Mouse (Mus musculus) midbrain, postnatal 0 days (tissue): Measurements from ENCODE around the gene Gm28539. TPM values are rescaled to one million over a fixed set of nuclear protein-coding genes. Genes with fewer than 3 reads are reported as not detected.

Source experiments
- ATAC-seq: fragments of 200-750 bp; cut with Nextera tagmentation; 2 replicates; pipeline ENCODE4 v1.8.0; 2017; ENCODE audit warnings: moderate number of reproducible peaks, mild to moderate bottlenecking, moderate TSS enrichment, moderate library complexity; ENCODE audit not compliant: low FRiP score
- DNase-seq: peaks from one replicate; pipeline ENCODE4 v3.0.0-alpha.2; 2015; ENCODE audit warnings: low spot score
- H3K27ac ChIP-seq: fragments of 300-500 bp; sonication (generic); 2 replicates; pipeline ENCODE4 v1.5.1; 2014; ENCODE audit warnings: low read depth, mild to moderate bottlenecking, low read length, mixed read lengths
- H3K27me3 ChIP-seq: fragments of 300-500 bp; sonication (generic); 2 replicates; pipeline ENCODE4 v1.6.1; 2014; ENCODE audit warnings: low read length, control low read depth, mixed read lengths; ENCODE audit not compliant: insufficient read depth
- H3K36me3 ChIP-seq: fragments of 300-500 bp; sonication (generic); 2 replicates; pipeline ENCODE4 v1.6.1; 2014; ENCODE audit warnings: low read length, control low read depth, mixed read lengths; ENCODE audit not compliant: insufficient read depth
- H3K4me1 ChIP-seq: fragments of 300-500 bp; sonication (generic); 2 replicates; pipeline ENCODE4 v1.6.1; 2014; ENCODE audit warnings: mild to moderate bottlenecking, control low read depth, antibody characterized with exemption, low read length, mixed read lengths; ENCODE audit not compliant: insufficient read depth
- H3K4me2 ChIP-seq: fragments of 300-500 bp; sonication (generic); 2 replicates; pipeline ENCODE4 v1.6.1; 2014; ENCODE audit warnings: low read depth, mild to moderate bottlenecking, low read length, mixed read lengths; ENCODE audit not compliant: poor library complexity, severe bottlenecking
- H3K4me3 ChIP-seq: fragments of 300-500 bp; sonication (generic); 2 replicates; pipeline ENCODE4 v1.5.1; 2014; ENCODE audit warnings: low read depth, mild to moderate bottlenecking, low read length, moderate library complexity
- H3K9ac ChIP-seq: fragments of 300-500 bp; sonication (generic); replicated peaks from 2 replicates; pipeline ENCODE4 v1.6.1; 2014; ENCODE audit warnings: mild to moderate bottlenecking, low read length, moderate library complexity, mixed read lengths; ENCODE audit not compliant: poor library complexity, severe bottlenecking
- H3K9me3 ChIP-seq: fragments of 300-500 bp; sonication (generic); 2 replicates; pipeline ENCODE4 v1.6.1; 2016; ENCODE audit warnings: low read length, control low read depth
- CTCF ChIP-seq: IDR thresholded peaks from 2 replicates; pipeline ENCODE4 v1.5.1; 2016; ENCODE audit warnings: antibody characterized with exemption, mild to moderate bottlenecking
- WGBS: fragments of 180-500 bp; shearing (Covaris S2); extraction: QIAGEN DNeasy Blood & Tissue Kit; methylation state at CpG from one replicate; pipeline ENCODE4 v1.1.7; 2014; 5-methylcytosine and 5-hydroxymethylcytosine counted together
- polyA plus RNA-seq: library from polyadenylated mRNA; unstranded; fragments of >200 nt; fragmentation: Nextera tagmentation; extraction: Ambion mirVana; gene quantifications from 2 replicates; pipeline ENCODE4 v1.2.1, GENCODE M21; 2015
- total RNA-seq: library from RNA; depleted of rRNA; stranded (reverse); fragments of >200 nt; gene quantifications from 2 replicates; pipeline ENCODE4 v1.2.3, GENCODE M21; 2014; rRNA removed

Gm28539 gene
- total RNA-seq (not detected in 2 replicates), polyA plus RNA-seq (0.17 and 0.27 TPM in 2 replicates)

DNA sequence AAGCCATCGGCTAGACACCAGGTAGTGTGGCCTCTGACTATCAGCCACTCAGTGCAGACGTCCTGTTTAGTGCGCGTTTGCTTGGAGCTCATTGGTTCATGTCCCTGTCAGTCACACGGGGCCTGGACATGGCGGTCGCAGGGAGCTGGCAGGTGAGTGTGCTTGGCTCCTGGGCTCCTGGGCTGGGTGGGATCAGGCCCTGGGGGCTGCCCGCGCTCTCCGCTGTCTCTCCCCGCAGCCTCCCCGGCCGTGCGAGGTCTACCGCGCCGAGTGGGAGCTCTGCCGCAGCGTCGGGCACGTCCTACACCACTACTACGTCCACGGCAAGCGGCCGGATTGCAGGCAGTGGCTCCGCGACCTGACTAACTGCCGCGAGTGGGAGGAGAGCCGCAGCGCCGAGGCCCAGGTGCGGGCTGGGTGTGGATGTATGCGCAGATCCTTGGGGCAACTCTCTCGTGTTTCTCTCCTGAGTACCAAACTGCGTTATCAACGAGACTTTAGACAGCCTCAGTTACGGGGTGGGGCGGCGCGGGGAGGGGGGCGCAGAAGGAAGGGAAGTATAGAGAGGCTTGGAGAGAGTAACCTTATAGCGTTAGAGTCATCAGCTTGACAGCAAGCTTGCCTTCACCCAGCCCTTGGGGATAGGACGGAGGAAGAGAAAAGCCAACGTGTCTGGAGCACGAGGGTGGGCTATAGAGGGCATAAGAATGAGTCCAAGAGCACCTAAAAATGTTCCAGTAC is at the start of gene Gm28539, which contains the start of gene 2510002D24Rik:
Gm28539 (plus strand) TSS at position 117 of the 741 bp plus-strand sequence.
2510002D24Rik (plus strand) TSS at position 111 of the 741 bp plus-strand sequence.
- Histone ChIP-seq H3K4me2 (peak within 1 kb of the TSS; percentile 74), H3K36me3 (peaks cover 17% of the 10 kb centered on the region), H3K4me3 (peak within 1 kb of the TSS; percentile 90), H3K4me1 (no peaks in the 10 kb centered on the region), H3K27ac (peak within 1 kb of the TSS; percentile 87), H3K9ac (peak within 1 kb of the TSS; percentile 91), H3K9me3 (no peaks in the 10 kb centered on the region), H3K27me3 (no peaks in the 10 kb centered on the region)
- peak; percentile 97 for ATAC-seq
- DNase-seq = peak; percentile 94
- no peak for TF ChIP-seq CTCF
- WGBS = 1% methylated on average over 45 of the region's 46 CpGs

DNA sequence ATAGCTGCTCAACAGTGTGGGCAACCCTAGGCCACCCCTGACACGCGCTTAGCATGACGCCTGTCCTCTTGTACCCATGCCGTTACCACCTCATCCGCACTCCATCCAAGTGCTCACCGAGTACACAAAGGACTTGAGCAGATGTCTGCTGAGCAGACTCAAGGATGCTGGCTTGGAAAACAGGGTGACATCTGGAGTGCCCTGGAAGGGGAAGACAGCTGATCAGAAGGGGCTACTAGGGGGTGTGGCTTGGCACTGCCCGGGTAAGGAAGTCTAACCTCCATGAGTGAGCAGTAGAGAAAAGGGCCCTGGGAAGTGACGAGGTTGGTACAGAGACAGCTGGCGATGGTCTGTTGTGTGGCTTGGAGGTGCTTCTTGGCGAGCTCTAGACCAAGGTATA is 49.7 kb upstream of the Gm28539 start:
- DNase-seq = no peak

DNA sequence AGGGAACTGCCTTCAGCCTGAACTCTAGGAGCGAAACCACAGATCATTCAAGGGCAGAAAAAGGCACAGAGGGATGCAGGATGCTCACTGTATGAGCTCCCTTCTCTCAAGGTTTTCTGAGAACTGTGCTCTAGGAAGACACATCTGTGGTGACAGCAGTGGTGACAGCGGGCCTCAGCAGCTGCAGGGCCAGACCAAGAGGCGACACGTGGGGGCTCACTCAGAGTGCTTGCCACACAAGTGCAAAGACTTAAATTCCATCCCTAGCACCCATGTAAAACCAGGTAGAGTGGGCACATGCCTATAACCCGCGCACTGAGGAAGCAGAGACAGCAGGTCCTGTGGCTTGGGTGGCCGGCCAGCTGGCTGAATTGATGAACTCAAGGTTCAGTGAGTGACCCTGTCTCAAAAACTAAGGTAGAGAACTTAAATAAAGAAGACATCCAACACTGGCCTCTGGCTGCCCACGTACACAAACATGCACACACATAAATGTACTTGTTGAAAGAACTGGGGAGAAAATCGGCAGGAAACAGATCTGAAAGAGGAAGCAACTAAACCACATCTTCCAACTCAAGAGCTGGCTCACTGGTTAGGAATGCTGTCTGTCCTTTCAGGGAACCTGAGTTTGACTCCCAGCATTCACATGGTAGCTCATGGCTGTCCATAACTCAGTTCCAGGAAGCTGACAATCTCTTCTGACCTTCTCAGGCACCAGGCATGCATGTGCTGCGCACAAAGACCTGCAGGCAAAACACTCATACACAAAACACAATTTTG is 47.6 kb upstream of the Gm28539 start:
- no peak for DNase-seq
- H3K9me3 ChIP-seq = no peaks in the 10 kb centered on the region
- H3K4me2 ChIP-seq = no peak overlapping the region
- H3K27me3 ChIP-seq = no peaks in the 10 kb centered on the region
- no peak for ATAC-seq
- no peak overlapping the region for H3K27ac ChIP-seq
- no peaks in the 10 kb centered on the region for H3K4me1 ChIP-seq
- H3K36me3 ChIP-seq = no peaks in the 10 kb centered on the region
- 92% methylated on average over 10 of the region's 10 CpGs for WGBS
- no peak overlapping the region for H3K9ac ChIP-seq
- no peak overlapping the region for H3K4me3 ChIP-seq
- no peak for TF ChIP-seq CTCF

More for the DNA sequence above, 49.7 kb upstream of the Gm28539 start:
- WGBS = 95% methylated on average over 10 of the region's 10 CpGs
- H3K4me2 ChIP-seq = no peak overlapping the region
- TF ChIP-seq CTCF = no peak
- H3K4me1 ChIP-seq = no peaks in the 10 kb centered on the region
- H3K9me3 ChIP-seq = no peaks in the 10 kb centered on the region
- H3K4me3 ChIP-seq = no peak overlapping the region
- H3K27ac ChIP-seq = no peak overlapping the region
- no peak for ATAC-seq
- H3K36me3 ChIP-seq = no peaks in the 10 kb centered on the region
- H3K27me3 ChIP-seq = no peaks in the 10 kb centered on the region
- no peak overlapping the region for H3K9ac ChIP-seq

DNA sequence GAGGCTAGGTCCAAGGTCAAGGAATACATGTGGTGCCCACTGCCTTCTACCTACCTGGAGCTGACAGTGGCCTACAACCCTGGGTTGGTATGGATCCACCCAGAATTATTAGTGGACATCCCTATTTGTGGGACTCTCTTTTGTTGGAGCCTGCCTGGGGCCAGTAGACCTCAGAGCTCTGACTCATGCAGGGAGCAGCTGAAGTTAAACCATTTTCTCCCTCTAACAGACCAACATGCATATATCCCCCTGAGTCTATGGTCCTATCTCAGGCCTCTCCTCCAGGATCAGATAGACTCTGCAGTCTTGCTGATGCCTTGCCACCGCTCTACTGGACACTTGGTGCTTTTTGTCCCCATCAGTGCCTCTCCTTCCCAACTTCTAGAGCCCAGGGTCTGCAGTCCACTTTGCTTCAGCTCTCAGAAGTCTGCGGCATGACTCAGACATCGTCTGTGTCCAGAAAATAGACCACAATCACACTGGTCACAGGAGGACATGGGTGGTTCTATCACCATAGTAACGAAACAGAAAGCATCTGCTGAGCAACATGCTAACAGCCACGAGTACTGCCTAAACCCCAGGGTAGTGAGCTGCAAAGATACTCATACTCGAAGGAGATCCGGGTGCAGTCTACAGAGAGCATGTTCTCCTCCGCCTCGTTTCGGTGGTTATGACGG is 41.0 kb upstream of the Gm28539 start:
- Histone ChIP-seq H3K9me3 (no peaks in the 10 kb centered on the region), H3K4me3 (no peak overlapping the region), H3K9ac (no peak overlapping the region), H3K4me2 (no peak overlapping the region), H3K36me3 (no peaks in the 10 kb centered on the region), H3K27me3 (no peaks in the 10 kb centered on the region), H3K27ac (no peak overlapping the region), H3K4me1 (no peaks in the 10 kb centered on the region)
- no peak for TF ChIP-seq CTCF
- DNase-seq (no peak), ATAC-seq (no peak)
- WGBS = 89% methylated on average over 11 of the region's 11 CpGs

DNA sequence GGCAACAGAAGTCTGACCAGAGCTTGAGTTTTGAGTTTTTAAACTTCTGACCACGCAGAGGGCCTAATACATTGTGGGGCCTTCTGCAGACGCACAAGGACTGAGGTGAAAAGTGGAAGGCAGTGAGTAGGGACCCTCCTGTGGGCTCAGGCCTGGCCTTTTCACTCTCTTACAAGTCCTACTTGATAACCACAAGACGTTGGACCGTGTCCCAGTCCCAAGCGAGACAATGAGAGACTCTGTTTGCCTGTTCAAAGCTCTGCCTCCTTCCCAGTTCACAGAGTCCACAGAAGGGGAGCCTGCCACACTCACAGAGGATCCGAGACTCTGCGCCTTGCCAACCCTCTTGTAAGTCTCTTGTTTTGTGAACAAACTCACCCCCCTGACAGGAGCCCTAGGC is 39.7 kb upstream of the Gm28539 start:
- H3K4me1 ChIP-seq = no peaks in the 10 kb centered on the region
- 82% methylated on average over 7 of the region's 7 CpGs for WGBS
- no peak for DNase-seq
- no peaks in the 10 kb centered on the region for H3K27me3 ChIP-seq
- H3K9ac ChIP-seq = no peak overlapping the region
- no peak for ATAC-seq
- no peak overlapping the region for H3K27ac ChIP-seq
- no peak overlapping the region for H3K4me3 ChIP-seq
- TF ChIP-seq CTCF = no peak
- no peaks in the 10 kb centered on the region for H3K9me3 ChIP-seq
- no peak overlapping the region for H3K4me2 ChIP-seq
- H3K36me3 ChIP-seq = no peaks in the 10 kb centered on the region
